Mouse (Mus musculus) thymus, postnatal 36 days (tissue): ENCODE results near the gene Il31ra.
A peak's percentile ranks its signal among the peaks of the same experiment; 100 is the strongest.

ENCODE experiments used
- DNase-seq, 2 experiments: peaks; one replicate each; pipeline ENCODE4 v3.0.0; 2022; ENCODE audit warnings: mixed read lengths in 2 of 2

Gene Il31ra

DNA sequence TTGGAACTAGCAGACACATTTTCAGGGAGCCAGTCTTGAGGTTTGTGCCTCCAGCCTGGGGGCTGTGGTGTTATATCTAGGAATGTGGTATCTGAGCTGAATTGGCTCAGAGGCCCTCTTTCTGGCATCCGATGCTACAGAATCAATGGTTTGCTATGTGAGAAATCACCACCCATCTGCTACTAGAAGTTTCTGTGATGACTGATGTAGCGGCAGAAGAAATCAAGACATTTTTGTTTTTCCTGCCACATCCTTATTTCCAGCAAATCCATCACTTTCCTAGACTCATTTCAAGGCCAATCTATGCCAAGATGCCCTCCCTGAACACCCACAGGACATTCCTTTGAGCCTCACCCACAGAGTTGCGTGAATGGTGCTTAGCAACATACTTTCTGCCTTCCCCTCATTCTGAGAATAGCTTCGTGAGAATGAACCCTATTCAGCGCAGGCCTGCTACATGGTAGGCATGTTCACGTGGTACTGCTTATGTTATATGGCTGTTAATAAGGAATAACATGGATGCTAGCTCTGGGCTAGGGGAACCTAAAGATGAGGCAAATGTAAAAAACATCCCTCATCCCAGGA, 33.5 kb downstream of the Il31ra start:
- no peak for DNase-seq

DNA sequence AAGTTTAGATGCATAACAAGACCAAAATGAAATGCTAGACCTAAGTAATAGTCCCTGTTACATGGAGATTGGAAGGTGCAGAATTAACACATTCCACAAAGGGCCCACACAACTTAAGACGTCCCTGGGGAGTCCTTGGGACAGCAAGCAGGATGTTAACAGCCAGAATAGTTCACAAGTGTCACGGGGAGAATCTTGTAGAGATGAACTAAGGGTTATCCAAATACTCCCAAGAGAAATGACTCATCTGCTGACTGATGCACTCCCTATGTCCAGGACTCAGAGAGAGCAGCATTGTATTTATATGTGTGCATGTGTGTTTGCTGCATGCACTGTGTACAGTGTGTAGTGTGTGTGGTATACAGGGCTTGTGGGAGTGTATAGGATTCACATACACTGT, 37.7 kb downstream of the Il31ra start:
- DNase-seq, result no peak

DNA sequence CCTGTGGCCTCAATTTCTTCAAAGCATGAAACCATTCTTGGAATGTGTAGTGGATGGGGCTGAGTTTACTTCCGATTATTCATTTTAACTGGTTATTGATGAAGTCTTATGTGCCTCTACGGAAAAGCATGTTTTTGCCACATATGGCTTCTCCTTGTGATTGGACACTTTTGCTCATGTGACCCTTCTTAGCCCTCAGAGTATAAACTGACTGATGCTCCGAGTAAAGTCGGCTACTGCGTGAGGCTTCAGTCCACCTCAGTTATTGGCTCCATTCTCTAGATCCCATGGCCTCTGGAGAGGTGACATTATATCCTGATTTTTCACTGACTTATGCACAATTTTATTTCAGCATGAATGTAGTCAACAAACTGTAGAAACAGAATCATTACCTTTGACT, 40.9 kb downstream of the Il31ra start:
- DNase-seq, result no peak

DNA sequence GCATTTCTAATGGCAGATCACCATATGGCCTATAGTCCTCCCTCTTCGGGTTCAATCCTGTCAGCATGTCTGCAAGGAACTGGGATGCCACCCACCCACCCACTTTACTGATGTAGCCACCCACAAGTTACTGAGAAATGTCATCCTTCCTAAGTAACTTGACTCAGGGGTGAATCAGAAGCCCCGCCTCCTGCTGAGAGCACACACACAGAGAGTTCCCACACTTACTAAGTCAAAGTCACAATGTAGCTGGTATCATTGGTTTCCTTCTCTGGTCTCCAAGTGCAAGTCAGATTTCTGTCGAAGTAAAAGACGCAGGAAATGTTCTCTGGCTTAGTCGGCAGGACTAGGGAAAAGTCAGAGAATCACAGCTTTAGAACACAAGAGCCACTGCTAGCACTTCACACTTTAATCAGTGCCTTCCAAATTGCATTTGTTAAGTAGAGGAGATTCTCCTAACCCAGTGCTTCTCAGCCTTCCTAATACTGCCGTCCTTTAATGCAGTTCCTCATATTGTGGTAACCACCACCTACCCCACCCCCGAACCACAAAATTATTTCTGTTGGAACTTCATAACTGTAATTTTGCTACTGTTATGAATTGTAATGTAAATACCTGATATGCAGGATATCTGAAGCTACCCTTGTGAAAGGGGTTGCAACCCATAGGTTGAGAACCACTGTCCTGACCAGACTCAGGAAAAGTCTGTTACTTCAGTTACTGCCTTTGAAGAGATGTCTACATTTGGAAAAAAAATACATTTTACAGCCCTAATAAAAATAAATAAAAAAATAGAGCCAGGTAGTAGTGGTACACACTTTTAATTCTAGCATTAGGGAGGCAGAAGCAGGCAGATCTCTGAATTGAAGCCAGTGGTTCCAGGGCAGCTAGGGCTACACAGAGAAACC, 42.3 kb downstream of the Il31ra start:
- DNase-seq, result no peak

DNA sequence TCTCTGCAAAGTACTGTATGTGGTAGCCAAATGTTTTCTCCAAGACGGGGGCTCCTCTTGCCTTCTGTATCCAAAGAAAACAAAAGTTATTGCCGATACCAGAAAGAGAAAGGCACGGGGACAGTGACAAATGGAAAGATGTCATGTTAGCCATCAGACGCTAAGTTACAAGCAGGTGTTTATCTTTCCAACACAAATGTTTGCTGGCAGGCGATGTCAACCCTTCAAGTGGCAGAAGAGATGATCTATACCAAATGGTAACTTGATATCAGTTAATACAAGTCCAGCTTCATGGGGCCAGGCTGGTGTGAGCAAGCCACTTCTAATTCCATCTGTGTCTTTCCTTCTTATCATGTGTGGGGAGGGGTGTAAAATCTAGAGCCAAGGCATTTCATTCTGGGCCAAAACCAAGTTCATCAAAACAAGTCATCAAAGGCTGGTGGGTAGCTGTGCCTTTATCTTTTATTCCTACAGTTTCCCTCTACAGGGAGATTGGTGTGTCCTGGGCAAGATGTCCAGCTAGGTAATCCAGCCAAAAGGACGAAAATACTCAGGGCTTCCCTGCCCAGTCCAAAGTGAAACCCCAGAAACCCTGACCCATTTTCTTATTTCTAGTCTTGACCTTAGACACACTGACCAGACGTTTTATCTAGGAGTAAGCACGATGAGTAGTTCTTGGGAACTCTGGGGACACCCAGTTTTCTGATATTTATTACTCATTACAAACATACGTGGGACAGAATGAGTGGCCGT, 52.8 kb downstream of the Il31ra start:
- DNase-seq, result no peak

DNA sequence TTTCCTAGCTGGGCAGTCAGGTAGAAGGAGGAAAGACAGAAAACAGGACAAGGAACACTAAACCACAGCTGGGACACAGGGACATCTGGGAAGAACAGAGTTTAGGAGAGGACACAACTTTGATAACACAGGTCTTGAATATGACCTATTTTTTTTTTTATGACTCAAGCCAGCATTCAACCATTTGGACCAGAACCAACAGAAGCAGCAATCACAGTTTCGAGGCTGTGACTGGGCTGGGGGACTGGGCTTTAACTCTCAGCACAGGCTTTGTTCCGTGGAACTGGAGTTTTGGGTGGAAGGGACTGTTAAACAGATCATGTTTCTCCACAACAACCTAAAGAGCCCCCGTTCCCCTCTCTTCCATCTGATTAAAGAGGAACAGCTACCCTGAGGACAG, 53.5 kb downstream of the Il31ra start:
- DNase-seq, result no peak

DNA sequence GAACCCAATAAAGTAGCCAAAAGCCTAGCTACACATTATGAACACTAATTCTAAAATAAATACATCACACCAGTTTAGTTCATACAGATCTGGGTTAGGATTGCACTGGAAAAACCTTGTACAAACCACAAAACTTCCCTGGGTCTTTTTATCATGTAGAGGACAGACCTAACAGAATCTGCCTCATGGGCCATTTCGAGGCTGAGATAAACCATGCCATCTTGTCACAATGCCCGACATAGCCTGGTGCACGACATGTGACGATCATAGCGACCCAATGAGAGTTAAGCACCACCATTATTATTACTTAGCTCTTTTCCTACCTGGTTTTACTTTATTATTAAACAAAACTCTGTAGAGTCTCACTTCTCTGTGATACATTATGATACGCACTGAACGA, 57.1 kb downstream of the Il31ra start:
- DNase-seq, result no peak

DNA sequence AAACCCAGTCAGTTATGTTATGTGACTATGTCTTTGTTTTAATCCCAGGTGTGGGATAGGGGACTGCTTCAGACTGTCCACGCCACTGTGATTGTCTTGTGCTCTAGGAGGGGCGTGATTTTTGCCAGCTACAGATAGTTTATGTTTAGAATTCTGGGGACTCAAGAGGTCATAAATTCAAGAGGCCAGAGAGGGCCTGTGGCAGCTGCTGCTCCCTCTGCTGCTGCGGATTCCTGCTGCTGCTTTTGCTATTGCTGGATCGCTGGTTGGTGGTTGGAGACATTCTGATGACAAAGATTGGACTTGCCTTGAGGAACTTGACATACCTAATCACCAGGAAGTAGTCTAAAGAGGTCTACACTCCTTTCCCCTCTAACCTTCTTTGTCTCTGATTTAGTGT, 57.5 kb downstream of the Il31ra start:
- no peak for DNase-seq

DNA sequence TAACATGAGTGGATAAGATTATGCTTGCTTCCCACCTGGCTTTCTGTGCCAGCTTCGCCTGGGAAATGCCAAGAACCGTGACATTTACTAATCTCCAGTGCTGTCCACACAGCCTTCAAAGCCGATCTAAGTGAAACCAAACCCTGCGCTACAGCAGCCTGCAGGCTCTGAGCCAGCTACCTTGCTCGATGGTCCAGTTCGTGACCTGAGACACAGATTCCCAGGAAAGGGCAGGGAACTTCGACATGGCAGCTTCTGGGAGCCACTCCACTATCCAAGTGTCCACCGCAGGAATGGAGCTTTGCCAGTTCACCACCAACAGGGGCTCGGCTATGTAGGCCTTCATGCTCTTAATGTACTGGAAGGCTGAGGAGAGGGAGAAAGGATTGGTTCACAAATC, 60.6 kb downstream of the Il31ra start:
- no peak for DNase-seq

DNA sequence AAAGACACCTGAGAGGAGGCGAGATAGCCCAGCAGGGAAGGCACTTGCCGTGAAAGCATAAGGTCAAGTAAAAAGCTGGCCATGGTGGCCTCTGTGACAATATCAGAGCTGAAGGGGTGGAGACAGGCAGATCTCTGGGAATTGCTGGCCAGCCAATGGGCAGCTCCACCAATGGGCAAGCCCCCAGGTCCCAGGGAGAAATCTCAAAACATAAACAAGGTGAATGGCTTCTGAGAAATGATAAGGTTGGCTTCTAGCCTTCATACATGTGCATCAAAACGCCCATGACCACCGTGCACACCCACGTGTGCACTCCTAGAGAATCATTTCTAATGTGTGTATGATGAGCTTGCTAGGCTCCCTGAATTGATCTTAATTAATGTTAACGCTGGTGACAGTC, 61.9 kb downstream of the Il31ra start:
- DNase-seq, result no peak

DNA sequence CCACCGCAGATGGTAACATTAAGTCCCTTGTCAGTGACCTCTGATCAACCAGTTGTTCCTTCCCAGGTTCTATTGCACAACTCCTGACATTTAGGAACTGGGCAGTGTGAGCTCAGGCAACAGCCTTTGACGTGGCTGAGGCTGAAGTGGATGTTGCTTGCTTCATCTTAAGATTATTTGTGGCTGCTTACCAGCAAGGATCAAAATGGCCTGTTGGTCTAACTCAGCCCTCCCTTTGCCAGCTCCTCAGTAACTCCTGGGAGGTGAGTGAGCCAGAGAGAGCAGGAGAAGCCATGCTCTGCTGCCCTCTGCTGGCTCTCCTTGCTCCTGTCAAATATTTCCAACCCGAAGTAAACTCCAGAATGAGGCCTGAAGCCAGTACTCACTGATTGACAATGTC, 64.3 kb downstream of the Il31ra start:
- peak; percentile 72 to 75 for DNase-seq

DNA sequence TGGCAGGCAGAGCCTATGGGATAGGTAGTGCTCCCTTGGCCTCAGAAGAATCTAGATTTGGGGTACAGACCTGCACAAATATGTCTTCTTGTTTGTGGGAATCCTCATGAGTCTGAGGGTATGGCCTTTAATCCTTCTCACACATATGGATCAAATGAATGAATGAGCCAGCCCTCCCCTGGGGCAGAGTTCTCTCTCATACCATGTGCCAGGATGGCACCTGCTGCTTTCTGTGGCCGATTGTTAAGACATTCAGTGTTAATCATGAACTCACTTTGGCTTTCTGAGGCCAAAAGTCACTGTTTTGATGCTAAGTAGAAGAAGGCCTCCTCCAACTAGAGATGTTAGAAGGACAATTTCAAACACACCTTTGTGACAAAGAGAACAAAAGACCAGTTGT, 67.0 kb downstream of the Il31ra start:
- DNase-seq, result no peak

DNA sequence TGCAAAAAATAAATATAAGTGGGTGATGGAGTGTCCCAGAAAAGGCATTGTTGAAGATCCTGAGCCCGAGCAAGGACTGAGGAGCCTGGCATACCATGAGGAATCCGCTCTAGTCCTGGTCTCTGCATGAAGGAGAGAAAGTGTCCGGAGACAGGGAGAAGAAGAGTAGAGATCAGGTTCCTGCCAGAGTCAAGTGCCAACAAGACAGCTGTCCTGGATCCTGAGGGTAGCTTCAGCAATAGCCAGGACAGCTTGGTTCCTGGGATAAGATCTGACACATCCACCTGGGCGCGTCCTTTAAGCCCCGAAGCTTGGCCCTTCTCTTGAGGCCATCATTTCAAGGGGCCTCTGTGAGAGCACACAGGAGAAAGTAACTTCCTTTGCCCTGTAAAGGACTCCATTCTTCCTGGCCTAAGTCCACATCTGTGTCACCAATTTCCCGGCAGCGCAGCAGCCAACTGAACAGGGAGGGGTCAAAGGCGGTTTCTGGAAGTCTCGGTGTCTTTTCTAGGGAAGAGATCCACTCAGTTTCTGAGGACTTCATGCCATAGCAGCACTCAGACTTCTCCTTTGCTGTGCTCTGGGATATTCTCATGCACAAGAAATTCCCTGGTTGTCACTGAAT, 70.7 kb downstream of the Il31ra start:
- DNase-seq, result no peak

DNA sequence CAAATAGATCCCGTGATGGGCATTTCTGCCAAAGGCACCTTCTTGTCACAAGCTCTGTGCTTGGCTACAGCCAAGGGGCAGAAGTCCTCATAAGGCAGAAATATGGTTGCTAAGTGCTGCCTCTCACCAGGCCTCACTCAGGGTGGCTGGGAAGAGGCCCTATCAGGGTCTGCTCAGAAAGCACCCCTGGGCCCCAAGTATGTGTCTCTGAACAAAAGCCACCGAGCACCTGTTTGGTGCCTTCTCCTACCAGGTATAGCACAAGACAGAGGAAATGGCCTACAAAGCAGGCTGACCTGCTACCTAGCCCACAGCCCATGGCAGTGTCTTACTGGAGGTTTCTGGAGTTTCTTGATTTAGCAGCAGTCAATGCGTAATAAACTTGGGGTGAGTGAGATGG, 71.3 kb downstream of the Il31ra start:
- DNase-seq, result no peak

DNA sequence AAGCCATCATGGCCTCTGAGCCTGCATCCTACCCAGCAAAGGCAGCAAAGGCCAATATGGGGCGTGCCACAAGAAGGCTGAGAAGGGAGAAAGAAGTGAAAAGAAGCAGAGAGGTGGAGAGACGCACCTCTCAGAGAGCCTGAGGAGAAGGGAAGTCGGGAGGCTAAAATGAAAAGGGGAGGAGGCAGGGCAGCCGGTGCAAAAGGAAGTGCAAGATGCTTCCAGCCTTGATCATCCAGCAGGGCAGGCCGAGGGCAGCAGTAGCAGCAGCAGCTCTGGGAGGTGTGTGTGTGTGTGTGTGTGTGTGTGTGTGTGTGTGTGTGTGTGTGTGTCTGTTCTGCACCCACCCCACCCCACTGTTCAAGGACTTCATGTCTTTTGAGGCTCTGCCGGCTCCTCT, 71.9 kb downstream of the Il31ra start:
- no peak for DNase-seq

DNA sequence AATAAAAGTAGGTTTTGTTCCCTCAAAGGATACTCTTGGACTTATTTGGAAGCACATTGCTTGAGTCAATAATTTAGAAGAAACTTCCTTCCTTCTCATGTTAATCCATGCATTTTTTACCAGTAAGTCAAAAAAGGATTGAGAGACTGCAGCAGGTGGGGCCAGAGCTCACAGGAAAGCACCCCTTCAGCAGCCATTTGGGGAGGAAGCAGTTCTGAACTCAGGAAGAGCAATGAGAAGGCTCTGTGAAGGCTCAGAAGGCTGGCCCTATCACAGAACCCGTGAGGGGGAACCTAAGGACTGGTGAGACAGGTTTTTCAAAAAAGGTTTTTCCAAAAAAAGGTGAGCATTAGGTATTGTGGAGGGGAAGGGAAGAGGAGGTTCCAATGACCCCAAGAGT, 79.6 kb downstream of the Il31ra start:
- DNase-seq, result no peak

DNA sequence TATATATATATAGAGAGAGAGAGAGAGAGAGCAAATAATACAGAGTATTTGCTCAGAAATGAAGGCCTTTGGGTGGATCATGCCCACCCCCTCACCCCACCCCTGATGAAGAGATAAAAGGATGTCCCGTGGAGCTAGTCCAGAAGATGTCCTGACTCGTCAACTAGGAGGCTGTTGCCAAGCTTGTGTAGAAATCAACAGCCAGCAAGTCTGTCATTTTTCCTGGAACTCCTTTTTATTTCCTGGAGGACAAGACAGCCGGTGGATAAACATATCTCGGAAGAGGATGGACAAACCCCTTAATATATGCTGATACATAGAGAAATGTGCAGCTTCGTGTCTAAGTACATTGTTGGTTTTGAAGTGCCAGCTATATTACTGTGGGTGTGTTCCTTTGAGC, 81.3 kb downstream of the Il31ra start:
- no peak for DNase-seq

DNA sequence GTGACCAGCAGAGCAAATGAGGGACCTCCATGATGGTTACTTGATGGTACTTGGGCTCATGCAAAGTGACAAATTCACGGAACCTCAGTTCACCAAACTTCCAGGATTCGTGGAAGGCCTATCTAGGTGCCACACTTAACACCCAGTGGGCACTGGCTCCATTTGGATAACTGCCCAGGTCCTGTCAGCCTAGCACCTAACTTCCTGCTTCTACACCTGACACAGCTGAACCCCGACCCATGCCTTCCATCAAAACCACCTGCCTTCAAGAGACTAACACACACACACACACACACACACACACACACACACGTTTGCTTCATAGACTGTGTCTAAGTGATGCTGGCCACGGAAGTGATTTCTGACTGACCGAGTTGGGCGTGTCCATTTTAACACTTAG, 82.3 kb downstream of the Il31ra start:
- DNase-seq, result no peak

DNA sequence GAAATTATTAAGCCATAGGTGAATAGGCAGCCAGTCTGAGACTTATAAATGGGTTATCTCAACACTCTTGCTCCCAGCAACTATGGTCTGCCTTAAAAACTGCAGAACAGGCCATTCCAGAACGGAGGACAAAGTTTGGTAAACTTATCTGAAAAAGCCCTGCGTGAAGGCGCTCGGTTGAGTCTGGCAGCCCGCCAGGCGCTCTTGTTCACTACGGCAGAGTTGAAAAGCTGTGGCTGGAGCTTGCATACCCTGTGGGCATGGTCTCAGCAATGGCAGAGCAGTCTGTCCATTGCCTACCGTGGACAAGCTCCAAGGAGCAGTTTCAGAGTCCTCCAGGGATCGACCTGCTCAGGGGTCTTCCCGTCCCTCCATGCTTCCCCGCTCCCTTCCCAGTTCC, 82.9 kb downstream of the Il31ra start:
- DNase-seq, result no peak

DNA sequence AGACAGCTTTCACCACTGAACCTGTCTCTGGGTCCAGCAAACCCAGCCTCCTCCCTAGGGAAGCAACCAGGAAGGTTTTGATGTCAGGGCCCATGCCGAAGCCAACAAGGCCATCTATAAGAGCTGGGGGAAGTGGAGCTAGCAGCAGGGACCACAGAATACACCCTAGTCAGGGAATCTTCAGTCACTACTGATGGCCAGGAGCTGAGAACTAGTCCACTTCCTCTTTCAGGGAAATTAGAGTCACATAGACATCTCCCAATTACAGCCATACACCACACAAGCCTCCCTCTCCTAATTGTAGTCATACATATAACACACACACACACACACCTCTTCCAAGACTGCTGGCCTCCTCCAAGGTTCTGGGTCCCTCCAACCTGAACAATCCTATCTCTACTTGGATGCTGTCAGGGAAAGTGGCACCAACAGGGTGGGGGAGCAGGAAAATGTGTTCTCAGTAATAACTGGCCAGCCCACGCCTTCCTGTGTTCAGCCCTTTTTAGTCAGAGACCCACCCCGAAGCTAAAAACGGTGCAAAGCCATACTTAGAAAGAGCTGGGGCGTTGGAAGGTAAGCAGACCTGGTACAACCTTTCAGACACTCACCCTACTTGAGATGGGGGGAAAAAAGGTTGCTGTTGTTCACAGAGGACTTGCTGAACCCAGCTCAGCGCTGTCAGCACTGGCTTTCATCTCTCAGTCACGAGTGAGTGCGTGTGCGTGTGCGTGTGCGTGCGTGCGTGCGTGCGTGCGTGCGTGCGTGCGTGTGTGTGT, 83.5 kb downstream of the Il31ra start:
- no peak for DNase-seq

DNA sequence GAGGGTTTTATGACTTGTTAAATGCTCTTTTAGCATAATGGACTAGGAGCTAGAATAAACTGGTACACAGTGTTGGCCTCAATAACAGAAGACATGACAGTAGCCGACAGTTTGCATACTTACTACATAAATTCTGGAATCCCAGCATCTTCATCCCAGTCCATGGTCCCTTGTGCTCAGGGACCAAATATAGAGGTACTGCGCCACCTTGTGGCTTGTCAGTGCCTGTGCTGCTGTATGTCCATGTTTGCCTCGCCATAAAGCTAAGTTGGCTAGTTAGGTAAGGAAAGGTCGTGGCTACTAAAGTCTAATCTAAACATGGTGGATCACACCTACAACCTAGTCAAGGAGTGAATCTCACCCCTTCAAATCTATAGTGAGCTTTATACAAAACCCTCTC, 84.7 kb downstream of the Il31ra start:
- DNase-seq, result peak; percentile 54 to 60

DNA sequence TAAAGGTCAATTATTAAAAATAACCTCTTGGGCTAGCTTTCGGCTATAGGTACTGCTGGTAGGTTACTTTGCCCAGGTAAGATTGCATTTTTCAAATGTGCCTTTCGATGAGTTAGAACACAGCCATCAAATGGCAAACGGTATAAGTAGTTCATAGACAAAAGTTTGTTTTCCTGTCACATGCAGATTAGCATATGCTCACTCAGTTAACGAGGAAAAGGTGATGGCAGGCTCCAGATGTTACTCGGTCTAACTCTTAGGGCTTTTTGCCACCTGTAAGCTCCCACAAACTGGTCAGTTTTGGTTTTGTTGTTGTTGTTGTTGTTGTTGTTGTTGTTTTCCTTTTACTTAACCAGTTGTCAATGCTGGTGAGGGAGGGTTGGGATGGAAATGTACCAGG, 85.7 kb downstream of the Il31ra start:
- no peak for DNase-seq

DNA sequence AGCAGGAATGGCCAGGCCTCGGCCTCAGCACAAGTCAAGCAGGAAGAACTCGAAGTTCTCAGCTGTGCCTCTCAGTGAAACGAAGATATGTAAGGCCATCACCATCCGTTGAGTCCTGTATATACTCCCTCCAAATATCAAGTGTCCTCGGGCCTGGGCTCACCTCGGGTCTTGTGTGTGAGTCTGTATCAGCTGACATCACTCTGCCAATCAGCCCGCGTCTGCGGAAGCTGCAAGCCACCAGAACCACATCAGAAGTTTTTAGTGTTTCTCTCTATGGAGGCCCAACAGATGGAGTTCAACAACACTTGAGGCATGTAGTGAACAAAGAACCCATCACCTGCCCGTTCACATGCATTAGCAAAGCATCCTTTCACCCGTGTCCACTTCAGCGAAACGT, 86.5 kb downstream of the Il31ra start:
- peak; percentile 61 to 69 for DNase-seq
